In genomic region chr2:117121212-117121983, GRCm38 (mm10) we compare ENCODE assay signal across 8 mouse cellular contexts. TPM values are rescaled to one million over a fixed set of nuclear protein-coding genes. Genes with fewer than 3 reads are reported as not detected.
DNase-seq lines count a peak whose midpoint lies in the region; ATAC-seq and TF ChIP-seq lines count a peak whose summit lies in the region.

Gene Spred1 (plus strand): TSS chr2:117121374.

- TF ChIP-seq CTCF in G1E (IDR thresholded peaks at IDR 0.05; ENCODE audit: low read depth, low read length): no peak

- H3K9ac ChIP-seq in liver, embryonic 11.5 days (ENCODE audit: low read depth, low read length): peak within 1 kb of the TSS; percentile 92

- peak within 1 kb of the TSS; percentile 87 for H3K4me2 ChIP-seq in liver, embryonic 11.5 days

- no peaks in the 10 kb centered on the region for H3K9me3 ChIP-seq in G1E (replicated peaks)
- no peaks in the 10 kb centered on the region for H3K9me3 ChIP-seq in liver, embryonic 11.5 days (ENCODE audit: control insufficient read depth, low read length)

- DNase-seq in A20 (ENCODE audit: low read depth, low spot score) (peak; percentile 80), G1E (ENCODE audit: low spot score) (peak; percentile 17)
- peak; percentile 64 for DNase-seq in cerebellum, adult 9-11 months
- DNase-seq in heart, adult 18-20 months: peak; percentile 36 to 63
- peak; percentile 67 for DNase-seq in kidney, adult 18-20 months
- DNase-seq in liver, embryonic 11.5 days (ENCODE audit: low spot score): peak; percentile 73
- DNase-seq in neural tube, embryonic 10.5 days (ENCODE audit: extremely low spot score, low spot score): peak; percentile 76
- DNase-seq in thymus, postnatal 4 days: peak; percentile 69

- no peak for ATAC-seq in G1E (ENCODE audit: extremely low read depth, insufficient number of reproducible peaks, low FRiP score, poor library complexity, severe bottlenecking)
- ATAC-seq in liver, embryonic 11.5 days (replicated peaks; ENCODE audit: low FRiP score): no peak; the same call in 1 of the 2 replicates

- H3K4me1 ChIP-seq in G1E (ENCODE audit: insufficient read depth, low read depth, low read length): peaks cover 22% of the 10 kb centered on the region
- H3K4me1 ChIP-seq in liver, embryonic 11.5 days (replicated peaks; ENCODE audit: control insufficient read depth, insufficient read depth, low read length): peaks cover 8% of the 10 kb centered on the region

- peak within 1 kb of the TSS; percentile 82 for H3K27ac ChIP-seq in liver, embryonic 11.5 days (ENCODE audit: low read depth, low read length)

- under 1% methylated on average over 92 of the region's 99 CpGs for WGBS in liver, embryonic 11.5 days

- H3K36me3 ChIP-seq in G1E (replicated peaks): peaks cover 3% of the 10 kb centered on the region
- H3K36me3 ChIP-seq in liver, embryonic 11.5 days (ENCODE audit: control insufficient read depth, insufficient read depth, low read length): no peaks in the 10 kb centered on the region

- no peaks in the 10 kb centered on the region for H3K27me3 ChIP-seq in G1E (ENCODE audit: insufficient read depth, low read length)
- H3K27me3 ChIP-seq in liver, embryonic 11.5 days (replicated peaks; ENCODE audit: control insufficient read depth, insufficient read depth, low read length): no peaks in the 10 kb centered on the region

- peak within 1 kb of the TSS; percentile 95 for H3K4me3 ChIP-seq in G1E (ENCODE audit: low read depth, low read length)
- peak within 1 kb of the TSS; percentile 89 for H3K4me3 ChIP-seq in liver, embryonic 11.5 days (ENCODE audit: low read depth, low read length)

RNA-seq across cellular contexts. Expression of gene Spred1, which starts in this region (rescaled TPM):
- total RNA-seq in G1E (2014; fragmentation: Nextera tagmentation): 42.1 and 52.2 TPM in 2 replicates
- 76.0 and 78.1 TPM in 2 replicates for total RNA-seq in G1E (2017)
- 3.9 and 5.4 TPM in 2 replicates for polyA plus RNA-seq in G1E (2012)
- 10 to 100 TPM; 13.6 to 14.4 TPM for total RNA-seq in heart, adult 18-20 months (2021)
- polyA plus RNA-seq in liver, embryonic 11.5 days (2014; fragmentation: Nextera tagmentation; extraction: Ambion mirVana): 7.5 and 7.7 TPM in 2 replicates

Comparison
In these comparisons a context has a peak if more than half of its experiments do, and no peak if none do; other contexts are left out.
1. DNase-seq: peak in every context shown above with its lines; median percentile 80 in A20; 76 in neural tube, embryonic 10.5 days; 73 in liver, embryonic 11.5 days; 69 in thymus, postnatal 4 days; 67 in kidney, adult 18-20 months; 64 in cerebellum, adult 9-11 months; 50 in heart, adult 18-20 months; 17 in G1E.